Mouse (Mus musculus) megakaryocyte progenitor cell, adult 5-6 weeks (primary cell): ENCODE measurements around the gene Tmem145. TPM values are rescaled to one million over a fixed set of nuclear protein-coding genes. Genes with fewer than 3 reads are reported as not detected.

Experiments
- ATAC-seq: replicated peaks from 2 replicates; pipeline ENCODE4 v1.8.0; 2016; ENCODE audit warnings: mild to moderate bottlenecking, moderate TSS enrichment, inconsistent platforms; ENCODE audit not compliant: poor library complexity
- total RNA-seq, 2 experiments: library from RNA; stranded (forward) in 1 of 2; stranded (reverse) in 1 of 2; fragments of 157-497, 149-512 nt in 1 of 2; fragments of 200-1000 nt in 1 of 2; gene quantifications; 2 replicates each; pipeline versions ENCODE4 v1.2.3 to v1.2.4; 2015 to 2017

Gene Tmem145
- total RNA-seq, 2 experiments from 2014 or later, result not detected

GRCm38 (mm10) chr7:25275555-25276298, 30.2 kb upstream of the Tmem145 start:
- ATAC-seq, result no peak

GRCm38 (mm10) chr7:25277405-25277804, 28.5 kb upstream of the Tmem145 start:
- no peak for ATAC-seq

- ATAC-seq, result no peak
Observed at GRCm38 (mm10) chr7:25277998-25278340, 27.9 kb upstream of the Tmem145 start.

GRCm38 (mm10) chr7:25278341-25279075, 27.4 kb upstream of the Tmem145 start:
- ATAC-seq, result peak; percentile 43

GRCm38 (mm10) chr7:25279076-25279860, 26.6 kb upstream of the Tmem145 start:
- ATAC-seq, result peak; percentile 4; the same call in 1 of the 2 replicates

- no peak for ATAC-seq
Observed at GRCm38 (mm10) chr7:25279861-25280791, 25.8 kb upstream of the Tmem145 start.

- ATAC-seq, result no peak; the same call in 1 of the 2 replicates
Observed at GRCm38 (mm10) chr7:25281166-25281733, 24.7 kb upstream of the Tmem145 start.

- ATAC-seq, result peak; percentile 59
Observed at GRCm38 (mm10) chr7:25281734-25282601, 23.9 kb upstream of the Tmem145 start.

- no peak for ATAC-seq
Observed at GRCm38 (mm10) chr7:25282731-25283211, 23.1 kb upstream of the Tmem145 start.

GRCm38 (mm10) chr7:25283637-25284036, 22.3 kb upstream of the Tmem145 start:
- ATAC-seq, result peak; percentile 15

- no peak for ATAC-seq
Observed at GRCm38 (mm10) chr7:25284171-25284570, 21.7 kb upstream of the Tmem145 start.

GRCm38 (mm10) chr7:25284766-25285165, 21.1 kb upstream of the Tmem145 start:
- no peak for ATAC-seq

- ATAC-seq, result no peak
Observed at GRCm38 (mm10) chr7:25285511-25286238, 20.2 kb upstream of the Tmem145 start.

GRCm38 (mm10) chr7:25286989-25287388, 18.9 kb upstream of the Tmem145 start:
- ATAC-seq, result no peak

- ATAC-seq, result no peak
Observed at GRCm38 (mm10) chr7:25288011-25288410, 17.9 kb upstream of the Tmem145 start.

- no peak for ATAC-seq
Observed at GRCm38 (mm10) chr7:25288721-25289120, 17.2 kb upstream of the Tmem145 start.

GRCm38 (mm10) chr7:25289925-25290324, 16.0 kb upstream of the Tmem145 start:
- ATAC-seq, result no peak

GRCm38 (mm10) chr7:25290463-25290862, 15.4 kb upstream of the Tmem145 start:
- no peak for ATAC-seq
